Comparison of ENCODE assay signal across 14 mouse cellular contexts in the genomic region with DNA sequence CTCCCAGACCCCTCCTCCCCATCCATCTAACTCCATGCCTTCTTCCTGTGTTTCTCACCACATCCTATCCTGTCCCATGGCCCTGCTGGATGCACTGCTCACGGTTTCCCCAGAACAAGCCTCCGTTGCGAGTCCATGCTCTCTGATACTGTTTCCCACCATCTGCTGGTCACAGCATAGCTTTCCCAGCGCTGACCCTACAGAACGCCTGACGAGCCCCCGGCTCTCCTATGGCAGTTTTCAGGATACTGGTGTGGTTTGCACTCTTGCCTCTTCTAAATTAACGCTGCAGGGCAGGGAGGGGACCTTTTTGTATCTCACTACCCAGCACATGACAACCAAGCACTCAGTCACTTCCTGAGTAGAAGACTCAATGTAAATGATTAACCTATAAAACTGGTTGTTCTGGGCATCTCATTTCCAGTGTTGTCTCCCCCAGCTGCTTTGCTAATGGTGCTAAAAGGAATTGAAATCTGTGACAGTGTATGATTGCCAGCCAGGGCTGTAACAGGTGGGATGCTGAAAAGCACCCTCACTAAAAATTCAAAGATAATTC. TPM values are rescaled to one million over a fixed set of nuclear protein-coding genes. Genes with fewer than 3 reads are reported as not detected.
DNase-seq lines count a peak whose midpoint lies in the region; ATAC-seq and TF ChIP-seq lines count a peak whose summit lies in the region.
"Had no signal": no experiment of that assay in that cellular context is flagged by ENCODE, and none has a peak within 500 bp of the region (broad histone marks: within the 10 kb centered on the region; RNA-seq: fewer than 3 reads in every experiment).

No protein-coding gene starts in this region.

- no peaks in the 10 kb centered on the region for H3K27me3 ChIP-seq in heart, embryonic 16.5 days (ENCODE audit: control insufficient read depth, insufficient read depth, low read length)
- H3K27me3 ChIP-seq in intestine, embryonic 15.5 days (replicated peaks), result no peaks in the 10 kb centered on the region
- no peaks in the 10 kb centered on the region for H3K27me3 ChIP-seq in small intestine, adult 2 months (ENCODE audit: control insufficient read depth, insufficient read depth, low read length)
- H3K27me3 ChIP-seq: hindbrain, embryonic 12.5 days had no signal

- ATAC-seq in heart, embryonic 16.5 days (replicated peaks; ENCODE audit: extremely low read depth, insufficient read depth, low FRiP score), result no peak
- ATAC-seq in intestine, embryonic 15.5 days, result peak; percentile 54
- ATAC-seq: forebrain, embryonic 16.5 days had no signal

- no peak overlapping the region; the same call in 1 of the 2 replicates for H3K4me3 ChIP-seq in heart, embryonic 16.5 days (ENCODE audit: low read length)
- no peak overlapping the region for H3K4me3 ChIP-seq in embryonic fibroblast, embryonic 13.5 days (ENCODE audit: insufficient read depth, low read length)
- peak overlapping the region; percentile 16 for H3K4me3 ChIP-seq in intestine, embryonic 15.5 days (replicated peaks)
- peak overlapping the region; percentile 21 for H3K4me3 ChIP-seq in small intestine, adult 2 months (ENCODE audit: low read depth, low read length)
- H3K4me3 ChIP-seq: gastrocnemius, adult 2 months; hindbrain, embryonic 12.5 days had no signal

- no peak for TF ChIP-seq CTCF in embryonic fibroblast, embryonic 13.5 days (IDR thresholded peaks at IDR 0.05; ENCODE audit: borderline replicate concordance, insufficient read depth, low read length)
- TF ChIP-seq CTCF in small intestine, adult 2 months (IDR thresholded peaks at IDR 0.05; ENCODE audit: extremely low read depth, insufficient read length, insufficient replicate concordance, low read depth, low read length), result no peak

- WGBS in heart, embryonic 16.5 days, result 43% methylated on average over 8 of the region's 8 CpGs
- WGBS in intestine, embryonic 15.5 days, result 36% methylated on average over 8 of the region's 8 CpGs
- WGBS in small intestine, adult 2 months, result 26% methylated on average over 8 of the region's 8 CpGs

- peak overlapping the region; percentile 39 for H3K9ac ChIP-seq in heart, embryonic 16.5 days (ENCODE audit: low read length)
- no peak overlapping the region; the same call in 1 of the 2 replicates for H3K9ac ChIP-seq in intestine, embryonic 15.5 days
- H3K9ac ChIP-seq: hindbrain, embryonic 12.5 days had no signal

- peak overlapping the region; percentile 43 for H3K4me2 ChIP-seq in heart, embryonic 16.5 days (ENCODE audit: low read depth, low read length)
- H3K4me2 ChIP-seq in intestine, embryonic 15.5 days (replicated peaks), result peak overlapping the region; percentile 65
- H3K4me2 ChIP-seq: hindbrain, embryonic 12.5 days had no signal

- DNase-seq in heart, postnatal 36 days, result no peak
- DNase-seq in right cerebral cortex, postnatal 14 days, result no peak
- DNase-seq in cerebellum, postnatal 14 days, result no peak
- DNase-seq: adrenal gland, postnatal 14 days; cerebellum, adult 8-10 months; gastrocnemius, adult 2 months; kidney, adult 8-10 months; thymus, postnatal 25 days had no signal

- intact Hi-C loops in heart, postnatal 36 days (cut with DNase I), result loop anchor here (5.0 to 10.0 kb wide), 2 partner anchors 384 to 569 kb away; no protein-coding TSS in a partner anchor

- H3K27ac ChIP-seq in heart, embryonic 16.5 days (ENCODE audit: low read length), result peak overlapping the region; percentile 89
- peak overlapping the region; percentile 42 for H3K27ac ChIP-seq in embryonic fibroblast, embryonic 13.5 days (ENCODE audit: insufficient read depth, low read length)
- H3K27ac ChIP-seq in intestine, embryonic 15.5 days, result peak overlapping the region; percentile 7; the same call in 1 of the 2 replicates
- H3K27ac ChIP-seq in small intestine, adult 2 months (ENCODE audit: insufficient read depth, low read depth, low read length), result no peak overlapping the region
- H3K27ac ChIP-seq: gastrocnemius, adult 2 months; hindbrain, embryonic 12.5 days had no signal

- H3K9me3 ChIP-seq in heart, embryonic 16.5 days (replicated peaks; ENCODE audit: control insufficient read depth, low read length), result no peaks in the 10 kb centered on the region
- no peaks in the 10 kb centered on the region for H3K9me3 ChIP-seq in intestine, embryonic 15.5 days
- H3K9me3 ChIP-seq: hindbrain, embryonic 12.5 days had no signal

- H3K36me3 ChIP-seq in heart, embryonic 16.5 days (ENCODE audit: control insufficient read depth, insufficient read depth), result peaks cover 10% of the 10 kb centered on the region; the same call in 1 of the 2 replicates
- no peaks in the 10 kb centered on the region for H3K36me3 ChIP-seq in intestine, embryonic 15.5 days
- no peaks in the 10 kb centered on the region for H3K36me3 ChIP-seq in small intestine, adult 2 months (ENCODE audit: control insufficient read depth, insufficient read depth, low read length)
- H3K36me3 ChIP-seq: hindbrain, embryonic 12.5 days had no signal

- H3K4me1 ChIP-seq in heart, embryonic 16.5 days (ENCODE audit: control insufficient read depth, insufficient read depth, low read length), result peaks cover 53% of the 10 kb centered on the region
- H3K4me1 ChIP-seq in embryonic fibroblast, embryonic 13.5 days (ENCODE audit: control insufficient read depth, insufficient read depth, low read length), result peaks cover 28% of the 10 kb centered on the region
- peaks cover 29% of the 10 kb centered on the region for H3K4me1 ChIP-seq in intestine, embryonic 15.5 days (replicated peaks)
- peaks cover 12% of the 10 kb centered on the region for H3K4me1 ChIP-seq in small intestine, adult 2 months (ENCODE audit: control insufficient read depth, insufficient read depth, insufficient read length, low read length)

- TF ChIP-seq POLR2A in embryonic fibroblast, embryonic 13.5 days (IDR thresholded peaks at IDR 0.05; ENCODE audit: low read depth, low read length), result no peak
- TF ChIP-seq POLR2A in small intestine, adult 2 months (IDR thresholded peaks at IDR 0.05; ENCODE audit: low read depth, low read length), result no peak

RNA-seq across cellular contexts. Expression of gene Msrb3, which starts 25.2 kb away (rescaled TPM):
- polyA plus RNA-seq in heart, embryonic 16.5 days (2015; fragmentation: Nextera tagmentation; extraction: Ambion mirVana), result 38.3 and 39.8 TPM in 2 replicates
- total RNA-seq in heart, postnatal 36 days (2021), result 10 to 100 TPM; 84.0 to 89.1 TPM
- polyA plus RNA-seq in embryonic fibroblast, embryonic 13.5 days (2011; ENCODE audit: insufficient read length, low read depth, missing spikeins), result 181 and 191 TPM in 2 replicates
- polyA plus RNA-seq in intestine, embryonic 15.5 days (2015; fragmentation: Nextera tagmentation; extraction: Ambion mirVana), result 13.1 and 16.6 TPM in 2 replicates
- 3.0 and 3.9 TPM in 2 replicates for polyA plus RNA-seq in small intestine, adult 2 months (2012; rRNA removed)

Comparison
In these comparisons a context has a peak if more than half of its experiments do, and no peak if none do; other contexts are left out.
1. H3K4me3 ChIP-seq: peak in intestine, embryonic 15.5 days (single experiment) and small intestine, adult 2 months (single experiment); none in heart, embryonic 16.5 days (single experiment) and embryonic fibroblast, embryonic 13.5 days (single experiment).